10 mouse cellular contexts compared by ENCODE assay signal in the genomic region with DNA sequence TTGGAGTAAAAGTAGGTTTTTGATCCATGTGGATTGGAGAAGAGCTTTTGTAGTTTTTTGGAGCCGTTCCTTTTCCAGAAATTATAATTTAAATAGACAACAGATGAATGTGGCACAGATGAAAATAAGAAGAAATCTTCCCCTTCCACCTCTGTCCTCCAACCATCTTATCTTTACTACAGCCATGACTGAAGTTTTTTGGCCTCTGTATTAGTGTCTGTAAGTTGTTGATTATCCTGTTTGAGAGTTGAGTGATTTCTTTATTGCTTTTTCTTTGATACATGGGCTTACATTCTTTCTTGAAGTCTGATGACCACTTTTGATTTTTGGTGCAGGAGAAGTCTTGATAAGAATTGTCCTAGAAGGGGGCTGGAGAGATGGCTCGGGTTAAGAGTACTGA. TPM values are rescaled to one million over a fixed set of nuclear protein-coding genes. Genes with fewer than 3 reads are reported as not detected.
DNase-seq lines count a peak whose midpoint lies in the region; ATAC-seq and TF ChIP-seq lines count a peak whose summit lies in the region.
"Had no signal": no experiment of that assay in that cellular context is flagged by ENCODE, and none has a peak within 500 bp of the region (broad histone marks: within the 10 kb centered on the region; RNA-seq: fewer than 3 reads in every experiment).

No protein-coding gene starts in this region.

- 55% methylated on average over 2 of the region's 2 CpGs for WGBS in heart, embryonic 16.5 days
- WGBS in hindbrain, embryonic 14.5 days = 80% methylated on average over 2 of the region's 2 CpGs
- 83% methylated on average over 2 of the region's 2 CpGs for WGBS in midbrain, embryonic 11.5 days
- WGBS in thymus, adult 2 months = 83% methylated on average over 2 of the region's 2 CpGs

- peak overlapping the region; percentile 89 for H3K4me2 ChIP-seq in heart, embryonic 16.5 days (ENCODE audit: low read depth, low read length)
- H3K4me2 ChIP-seq in hindbrain, embryonic 14.5 days (replicated peaks) = peak overlapping the region; percentile 68
- H3K4me2 ChIP-seq in midbrain, embryonic 11.5 days = peak overlapping the region; percentile 62

- no peak for TF ChIP-seq CTCF in thymus, adult 2 months (IDR thresholded peaks at IDR 0.05; ENCODE audit: borderline replicate concordance, control insufficient read depth, extremely low read depth, insufficient read depth, low read length, poor library complexity)

- H3K27ac ChIP-seq in heart, embryonic 16.5 days (ENCODE audit: low read length) = peak overlapping the region; percentile 21; the same call in 1 of the 2 replicates
- H3K27ac ChIP-seq in hindbrain, embryonic 14.5 days = no peak overlapping the region
- no peak overlapping the region for H3K27ac ChIP-seq in midbrain, embryonic 11.5 days (ENCODE audit: low read depth, low read length)
- H3K27ac ChIP-seq in thymus, adult 2 months (ENCODE audit: control insufficient read depth, insufficient read depth, low read length) = no peak overlapping the region

- peak overlapping the region; percentile 94 for H3K4me3 ChIP-seq in heart, embryonic 16.5 days (ENCODE audit: low read length)
- peak overlapping the region; percentile 76 for H3K4me3 ChIP-seq in hindbrain, embryonic 14.5 days (replicated peaks; ENCODE audit: low read length)
- H3K4me3 ChIP-seq in midbrain, embryonic 11.5 days (ENCODE audit: low read depth, low read length) = peak overlapping the region; percentile 80
- H3K4me3 ChIP-seq in thymus, adult 2 months (ENCODE audit: control insufficient read depth, insufficient read depth, low read length) = no peak overlapping the region

- H3K9ac ChIP-seq in heart, embryonic 16.5 days (ENCODE audit: low read length) = peak overlapping the region; percentile 50; the same call in 1 of the 2 replicates
- peak overlapping the region; percentile 79 for H3K9ac ChIP-seq in hindbrain, embryonic 14.5 days
- H3K9ac ChIP-seq in midbrain, embryonic 11.5 days (ENCODE audit: low read length) = peak overlapping the region; percentile 91

- no peak for DNase-seq in heart, postnatal 4 days
- DNase-seq in c-Kit-positive CD71-positive TER-119-negative erythroid progenitor cells, embryonic 14.5 days (ENCODE audit: low read depth) = peak; percentile 24
- no peak for DNase-seq in hindbrain, embryonic 14.5 days (ENCODE audit: low spot score)
- DNase-seq in midbrain, embryonic 11.5 days (ENCODE audit: low spot score, missing footprints) = no peak
- no peak for DNase-seq in thymus, adult 2 months
- DNase-seq in right cerebral cortex, adult 18-20 months = no peak
- no peak for DNase-seq in left cerebral cortex, adult 8-10 months (ENCODE audit: low spot score in 2 of 2)
- DNase-seq: kidney, postnatal 36 days; right cerebral cortex, postnatal 4 days had no signal

- no peak for TF ChIP-seq POLR2A in thymus, adult 2 months (IDR thresholded peaks at IDR 0.05; ENCODE audit: control insufficient read depth, extremely low read depth, insufficient read depth, low read length, poor library complexity)

- H3K27me3 ChIP-seq in heart, embryonic 16.5 days (ENCODE audit: control insufficient read depth, insufficient read depth, low read length) = no peaks in the 10 kb centered on the region
- H3K27me3 ChIP-seq in hindbrain, embryonic 14.5 days (ENCODE audit: control insufficient read depth, insufficient read depth, low read length) = no peaks in the 10 kb centered on the region
- H3K27me3 ChIP-seq in midbrain, embryonic 11.5 days (ENCODE audit: control insufficient read depth, insufficient read depth, low read length) = no peaks in the 10 kb centered on the region
- no peaks in the 10 kb centered on the region for H3K27me3 ChIP-seq in thymus, adult 2 months (ENCODE audit: control insufficient read depth, insufficient read depth, low read length)

- H3K36me3 ChIP-seq in heart, embryonic 16.5 days (ENCODE audit: control insufficient read depth, insufficient read depth) = no peaks in the 10 kb centered on the region
- no peaks in the 10 kb centered on the region; the same call in 1 of the 2 replicates for H3K36me3 ChIP-seq in hindbrain, embryonic 14.5 days (replicated peaks; ENCODE audit: control insufficient read depth, insufficient read depth)
- no peaks in the 10 kb centered on the region for H3K36me3 ChIP-seq in midbrain, embryonic 11.5 days (ENCODE audit: control insufficient read depth, insufficient read depth, low read length)
- H3K36me3 ChIP-seq in thymus, adult 2 months (ENCODE audit: control insufficient read depth, insufficient read depth, low read length) = no peaks in the 10 kb centered on the region

- no peaks in the 10 kb centered on the region for H3K9me3 ChIP-seq in heart, embryonic 16.5 days (replicated peaks; ENCODE audit: control insufficient read depth, low read length)
- H3K9me3 ChIP-seq in hindbrain, embryonic 14.5 days (ENCODE audit: control insufficient read depth, low read length) = no peaks in the 10 kb centered on the region
- H3K9me3 ChIP-seq in midbrain, embryonic 11.5 days (ENCODE audit: control insufficient read depth, low read length) = no peaks in the 10 kb centered on the region

- H3K4me1 ChIP-seq in heart, embryonic 16.5 days (ENCODE audit: control insufficient read depth, insufficient read depth, low read length) = peaks cover 19% of the 10 kb centered on the region
- H3K4me1 ChIP-seq in hindbrain, embryonic 14.5 days (replicated peaks; ENCODE audit: control insufficient read depth, insufficient read depth, low read length) = peaks cover 22% of the 10 kb centered on the region
- peaks cover 11% of the 10 kb centered on the region for H3K4me1 ChIP-seq in midbrain, embryonic 11.5 days (ENCODE audit: control insufficient read depth, insufficient read depth, low read length)
- peaks cover 5% of the 10 kb centered on the region; the same call in 1 of the 2 replicates for H3K4me1 ChIP-seq in thymus, adult 2 months (replicated peaks; ENCODE audit: control insufficient read depth, insufficient read depth, low read length)

- no peak for ATAC-seq in heart, embryonic 16.5 days (replicated peaks; ENCODE audit: extremely low read depth, insufficient read depth, low FRiP score)
- no peak for ATAC-seq in hindbrain, embryonic 14.5 days (ENCODE audit: low FRiP score)
- no peak for ATAC-seq in midbrain, embryonic 11.5 days (ENCODE audit: low FRiP score)

RNA-seq across cellular contexts. Expression of a gene that starts 1.7 kb away (rescaled TPM):
- 8.4 and 8.7 TPM in 2 replicates for polyA plus RNA-seq in heart, embryonic 16.5 days (2015; fragmentation: Nextera tagmentation; extraction: Ambion mirVana)
- total RNA-seq in heart, postnatal 4 days (2021) = 10 to 100 TPM; 59.5 to 62.0 TPM
- 12.3 and 14.7 TPM in 2 replicates for polyA plus RNA-seq in hindbrain, embryonic 14.5 days (2014; fragmentation: Nextera tagmentation; extraction: Ambion mirVana)
- polyA plus RNA-seq in midbrain, embryonic 11.5 days (2014; fragmentation: Nextera tagmentation; extraction: Ambion mirVana) = 10.4 TPM in 2 replicates
- polyA plus RNA-seq in thymus, adult 2 months (2012; rRNA removed) = 69.8 and 77.6 TPM in 2 replicates
- 10 to 100 TPM; 90.4 to 99.8 (median 96.4) TPM for total RNA-seq in left cerebral cortex, adult 8-10 months (2022)

RNA-seq across cellular contexts. Expression of a gene that starts 29.7 kb away (rescaled TPM):
- 7.1 and 7.4 TPM in 2 replicates for polyA plus RNA-seq in heart, embryonic 16.5 days (2015; fragmentation: Nextera tagmentation; extraction: Ambion mirVana)
- 10 to 100 TPM; 22.2 to 22.3 TPM for total RNA-seq in heart, postnatal 4 days (2021)
- polyA plus RNA-seq in hindbrain, embryonic 14.5 days (2014; fragmentation: Nextera tagmentation; extraction: Ambion mirVana) = 7.1 and 8.9 TPM in 2 replicates
- 3.8 and 4.0 TPM in 2 replicates for polyA plus RNA-seq in midbrain, embryonic 11.5 days (2014; fragmentation: Nextera tagmentation; extraction: Ambion mirVana)
- polyA plus RNA-seq in thymus, adult 2 months (2012; rRNA removed) = 163 and 182 TPM in 2 replicates
- total RNA-seq in left cerebral cortex, adult 8-10 months (2022) = 10 to 100 TPM; 35.2 to 38.6 (median 37.1) TPM

RNA-seq across cellular contexts. Expression of a gene that starts 40.7 kb away (rescaled TPM):
- polyA plus RNA-seq in heart, embryonic 16.5 days (2015; fragmentation: Nextera tagmentation; extraction: Ambion mirVana) = 12.2 and 13.9 TPM in 2 replicates
- total RNA-seq in heart, postnatal 4 days (2021) = 10 to 100 TPM; 18.0 to 18.8 TPM
- polyA plus RNA-seq in hindbrain, embryonic 14.5 days (2014; fragmentation: Nextera tagmentation; extraction: Ambion mirVana) = 10.1 and 10.5 TPM in 2 replicates
- 8.0 and 9.0 TPM in 2 replicates for polyA plus RNA-seq in midbrain, embryonic 11.5 days (2014; fragmentation: Nextera tagmentation; extraction: Ambion mirVana)
- 151 and 161 TPM in 2 replicates for polyA plus RNA-seq in thymus, adult 2 months (2012; rRNA removed)
- total RNA-seq in left cerebral cortex, adult 8-10 months (2022) = 10 to 100 TPM; 33.0 to 41.6 (median 35.8) TPM

RNA-seq across cellular contexts. Expression of a gene that starts 46.7 kb away (rescaled TPM):
- polyA plus RNA-seq in heart, embryonic 16.5 days (2015; fragmentation: Nextera tagmentation; extraction: Ambion mirVana) = 61.5 and 86.3 TPM in 2 replicates
- total RNA-seq in heart, postnatal 4 days (2021) = 100 to 1,000 TPM; 101 to 106 TPM
- 42.9 and 48.0 TPM in 2 replicates for polyA plus RNA-seq in hindbrain, embryonic 14.5 days (2014; fragmentation: Nextera tagmentation; extraction: Ambion mirVana)
- polyA plus RNA-seq in midbrain, embryonic 11.5 days (2014; fragmentation: Nextera tagmentation; extraction: Ambion mirVana) = 58.7 and 59.4 TPM in 2 replicates
- 68.5 and 69.2 TPM in 2 replicates for polyA plus RNA-seq in thymus, adult 2 months (2012; rRNA removed)
- 10 to 100 TPM; 43.0 to 52.8 (median 49.6) TPM for total RNA-seq in left cerebral cortex, adult 8-10 months (2022)

RNA-seq across cellular contexts. Expression of a gene that starts 51.3 kb away (rescaled TPM):
- 2.2 and 3.1 TPM in 2 replicates for polyA plus RNA-seq in heart, embryonic 16.5 days (2015; fragmentation: Nextera tagmentation; extraction: Ambion mirVana)
- total RNA-seq in heart, postnatal 4 days (2021) = under 1 TPM; 0.18 to 0.19 TPM
- 1.8 and 1.9 TPM in 2 replicates for polyA plus RNA-seq in hindbrain, embryonic 14.5 days (2014; fragmentation: Nextera tagmentation; extraction: Ambion mirVana)
- 3.2 and 4.3 TPM in 2 replicates for polyA plus RNA-seq in midbrain, embryonic 11.5 days (2014; fragmentation: Nextera tagmentation; extraction: Ambion mirVana)
- 0.94 and 1.3 TPM in 2 replicates for polyA plus RNA-seq in thymus, adult 2 months (2012; rRNA removed)
- total RNA-seq in left cerebral cortex, adult 8-10 months (2022) = under 1 TPM; 0.25 to 0.72 (median 0.52) TPM

Comparison
In these comparisons a context has a peak if more than half of its experiments do, and no peak if none do; other contexts are left out.
1. RNA of a gene that starts 29.7 kb away (polyA plus RNA-seq): 163 to 182 TPM in thymus, adult 2 months; 7.1 to 8.9 TPM in hindbrain, embryonic 14.5 days, 7.1 to 7.4 TPM in heart, embryonic 16.5 days and 3.8 to 4.0 TPM in midbrain, embryonic 11.5 days; every median in the first group is over 10 times any median in the second.
2. RNA of a gene that starts 40.7 kb away (polyA plus RNA-seq): 151 to 161 TPM in thymus, adult 2 months; 12.2 to 13.9 TPM in heart, embryonic 16.5 days, 10.1 to 10.5 TPM in hindbrain, embryonic 14.5 days and 8.0 to 9.0 TPM in midbrain, embryonic 11.5 days; every median in the first group is over 10 times any median in the second.
3. Peak in every context shown above with its lines, with median percentiles within 50 percentile points of each other: H3K4me2 ChIP-seq and H3K9ac ChIP-seq.